Mouse (Mus musculus) bone marrow macrophage, adult 2 months (primary cell): Measurements from ENCODE around the gene Ager. TPM values are rescaled to one million over a fixed set of nuclear protein-coding genes. Genes with fewer than 3 reads are reported as not detected.

Experiments used
- H3K27ac ChIP-seq: 2 replicates; pipeline ENCODE4 v1.5.1; 2012; ENCODE audit warnings: low read depth, low read length; ENCODE audit not compliant: insufficient read depth
- H3K4me1 ChIP-seq: 2 replicates; pipeline ENCODE4 v1.6.1; 2012; ENCODE audit warnings: low read length; ENCODE audit not compliant: control insufficient read depth, insufficient read depth
- H3K4me3 ChIP-seq: 2 replicates; pipeline ENCODE4 v1.5.1; 2012; ENCODE audit warnings: mild to moderate bottlenecking, low read length, moderate library complexity; ENCODE audit not compliant: insufficient read depth
- CTCF ChIP-seq: IDR thresholded peaks from 2 replicates; pipeline ENCODE4 v1.5.1; 2012; ENCODE audit warnings: low read depth, mild to moderate bottlenecking, low read length, moderate library complexity
- POLR2A ChIP-seq: IDR thresholded peaks from 2 replicates; pipeline ENCODE4 v1.6.1; 2012; ENCODE audit warnings: mild to moderate bottlenecking, low read depth, low read length, borderline replicate concordance
- polyA plus RNA-seq: library from polyadenylated mRNA; stranded (reverse); fragments of >200 nt; gene quantifications from 2 replicates; pipeline ENCODE4 v1.2.4, GENCODE M21; 2012; ENCODE audit not compliant: missing spikeins, insufficient read depth, insufficient read length

The Ager gene
- polyA plus RNA-seq, 1 experiment = 1.3 TPM

GRCm38 (mm10) chr17:34603375-34604060, 5.9 kb downstream of the Ager start, which contains the start of gene Rnf5:
Gene Rnf5, minus strand, starts transcription at chr17:34603690.
- TF ChIP-seq POLR2A = no peak
- no peak for TF ChIP-seq CTCF
- peaks cover 9% of the 10 kb centered on the region for H3K4me1 ChIP-seq

GRCm38 (mm10) chr17:34604061-34604508, 6.4 kb downstream of the Ager start, which contains the start of gene Agpat1:
Gene Agpat1, plus strand, starts transcription at chr17:34604262.
- peak within 1 kb of the TSS; percentile 81 for H3K4me3 ChIP-seq
- H3K27ac ChIP-seq = peak within 1 kb of the TSS; percentile 66
- TF ChIP-seq POLR2A (no peak; the same call in 1 of the 2 replicates), CTCF (no peak)
- H3K4me1 ChIP-seq = peaks cover 9% of the 10 kb centered on the region

More at GRCm38 (mm10) chr17:34603375-34604060, 5.9 kb downstream of the Ager start, which contains the start of gene Rnf5:
- peak within 1 kb of the TSS; percentile 66 for H3K27ac ChIP-seq
- H3K4me3 ChIP-seq = peak within 1 kb of the TSS; percentile 81

DNA sequence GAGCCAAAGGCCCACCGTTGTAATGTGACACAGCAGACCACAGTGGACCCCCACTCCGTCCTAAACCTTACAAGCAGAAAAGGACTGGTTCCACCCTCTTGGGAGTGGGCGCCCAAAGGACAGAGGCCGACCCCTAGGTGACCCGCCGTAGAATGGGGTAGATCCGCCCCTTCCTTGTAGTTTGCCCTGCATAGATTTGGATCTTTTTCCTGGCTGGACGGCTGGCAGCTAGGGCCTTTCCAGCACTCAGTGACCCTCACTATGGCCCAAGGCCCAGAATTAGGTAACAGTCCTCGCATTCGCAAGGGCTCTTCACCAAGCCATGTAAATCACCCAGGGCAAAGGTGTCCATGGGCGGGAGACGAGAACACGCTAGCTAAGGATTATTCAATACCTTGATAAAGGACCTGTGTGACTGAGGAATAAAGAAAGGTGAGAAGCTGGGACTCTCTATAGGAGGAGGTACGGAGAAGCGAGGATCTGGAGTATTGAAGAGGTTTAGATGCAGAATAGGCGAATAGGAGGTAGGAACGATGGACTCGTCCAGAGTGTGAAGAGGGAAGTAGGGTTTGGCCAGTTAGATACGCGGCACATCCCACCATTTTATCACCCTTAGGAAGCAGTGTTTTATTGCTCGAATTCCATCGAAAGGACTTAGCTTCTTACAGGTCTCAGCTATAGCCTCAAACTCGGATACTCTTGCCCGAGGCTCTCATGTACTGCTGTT, 7.0 kb downstream of the Ager start:
- Histone ChIP-seq H3K4me1 (peaks cover 9% of the 10 kb centered on the region), H3K27ac (peak overlapping the region; percentile 37)
- TF ChIP-seq POLR2A (no peak), CTCF (no peak)

DNA sequence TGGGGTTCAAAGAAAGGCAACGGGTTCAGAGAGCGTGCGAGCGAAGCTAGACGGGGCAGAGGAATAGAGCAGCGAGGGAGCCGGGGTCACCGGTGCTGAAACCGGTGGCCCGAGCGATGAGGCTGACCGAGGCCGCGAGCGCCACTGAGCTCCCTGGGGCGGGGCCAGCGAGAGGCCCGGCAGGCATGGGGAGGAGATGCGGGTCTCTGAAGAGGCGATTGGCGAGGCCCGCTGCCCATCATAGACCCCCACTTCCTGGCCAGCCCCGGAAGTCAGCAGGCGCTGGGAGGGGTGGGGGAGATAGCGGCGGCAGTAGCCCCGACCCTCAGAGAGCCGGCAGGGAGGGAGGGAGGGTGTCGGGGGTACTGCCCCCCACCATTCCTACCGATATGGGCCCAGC, 7.9 kb downstream of the Ager start:
- Histone ChIP-seq H3K27ac (peak overlapping the region; percentile 44), H3K4me1 (peaks cover 9% of the 10 kb centered on the region), H3K4me3 (peak overlapping the region; percentile 81)
- TF ChIP-seq POLR2A = 0 out of 2 replicates have a peak, but pooled peaks have one; percentile 4
- TF ChIP-seq CTCF = no peak

More for the DNA sequence above, 7.0 kb downstream of the Ager start:
- H3K4me3 ChIP-seq = peak overlapping the region; percentile 81

- no peak for TF ChIP-seq CTCF
- peaks cover 9% of the 10 kb centered on the region for H3K4me1 ChIP-seq
- H3K4me3 ChIP-seq = peak overlapping the region; percentile 81
- peak overlapping the region; percentile 44; the same call in 1 of the 2 replicates for H3K27ac ChIP-seq
Observed at GRCm38 (mm10) chr17:34606186-34607039, 8.8 kb downstream of the Ager start.

- Histone ChIP-seq H3K4me3 (no peak overlapping the region), H3K4me1 (peaks cover 7% of the 10 kb centered on the region), H3K27ac (no peak overlapping the region)
- TF ChIP-seq POLR2A (no peak), CTCF (no peak)
Observed at GRCm38 (mm10) chr17:34607997-34608396, 10.3 kb downstream of the Ager start.

DNA sequence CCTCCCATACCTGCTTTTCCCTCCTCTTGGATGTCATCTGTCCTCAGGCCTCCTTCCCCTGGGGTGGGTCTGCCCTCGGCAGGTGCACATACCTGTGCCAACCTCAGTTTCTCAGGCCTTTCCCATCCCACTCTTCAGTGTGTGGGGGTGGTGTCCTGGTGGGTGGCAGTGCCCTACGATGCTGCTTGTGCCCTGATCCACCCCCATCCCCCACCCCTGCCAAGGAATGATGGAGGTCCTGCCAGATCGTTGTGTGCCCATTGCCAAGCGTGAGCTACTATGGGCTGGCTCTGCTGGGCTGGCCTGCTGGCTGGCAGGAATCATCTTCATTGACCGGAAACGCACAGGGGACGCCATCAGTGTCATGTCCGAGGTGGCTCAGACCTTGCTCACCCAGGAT, 13.4 kb downstream of the Ager start:
- TF ChIP-seq POLR2A (no peak), CTCF (no peak)
- H3K4me3 ChIP-seq = no peak overlapping the region
- no peak overlapping the region for H3K27ac ChIP-seq
- peaks cover 4% of the 10 kb centered on the region for H3K4me1 ChIP-seq

- Histone ChIP-seq H3K4me1 (no peaks in the 10 kb centered on the region), H3K27ac (no peak overlapping the region), H3K4me3 (no peak overlapping the region)
- no peak for TF ChIP-seq CTCF
- no peak for TF ChIP-seq POLR2A
Observed at GRCm38 (mm10) chr17:34613054-34613645, 15.5 kb downstream of the Ager start.

DNA sequence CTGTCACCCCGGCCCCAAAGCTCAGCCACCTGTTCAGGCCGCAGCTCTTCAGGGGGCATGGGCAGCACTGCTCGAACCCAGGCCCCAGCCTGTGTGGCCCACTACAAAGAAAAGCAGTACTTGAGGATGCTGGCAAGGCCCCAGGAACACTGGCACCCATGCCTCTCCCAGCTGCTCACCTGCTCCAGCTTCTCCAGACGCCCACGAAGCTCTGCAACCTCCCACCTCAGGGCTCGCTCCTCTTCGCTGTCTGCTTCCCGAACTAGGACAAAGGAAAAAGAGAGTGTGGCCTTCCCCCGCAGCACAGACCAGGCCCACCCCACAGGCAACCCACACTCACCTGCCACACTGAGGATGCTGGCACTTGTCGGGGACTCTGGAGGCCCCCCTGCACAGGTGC, 16.2 kb downstream of the Ager start:
- Histone ChIP-seq H3K4me1 (no peaks in the 10 kb centered on the region), H3K27ac (no peak overlapping the region), H3K4me3 (no peak overlapping the region)
- no peak for TF ChIP-seq CTCF
- TF ChIP-seq POLR2A = no peak
